Mouse (Mus musculus) heart, embryonic 13.5 days (tissue): ENCODE data around the gene Rpgr. TPM values are rescaled to one million over a fixed set of nuclear protein-coding genes. Genes with fewer than 3 reads are reported as not detected.

ENCODE experiments used
- ATAC-seq: fragments of 200-750 bp; cut with Nextera tagmentation; 2 replicates; pipeline ENCODE4 v1.8.0; 2017; ENCODE audit warnings: moderate TSS enrichment; ENCODE audit not compliant: insufficient number of reproducible peaks, low FRiP score, low TSS enrichment; ENCODE audit errors: extremely low read depth
- H3K27ac ChIP-seq: fragments of 300-500 bp; sonication (generic); replicated peaks from 2 replicates; pipeline ENCODE4 v1.5.1; 2015; ENCODE audit warnings: moderate library complexity, mild to moderate bottlenecking, inconsistent platforms
- H3K27me3 ChIP-seq: fragments of 300-500 bp; sonication (generic); replicated peaks from 2 replicates; pipeline ENCODE4 v1.6.1; 2015; ENCODE audit warnings: mild to moderate bottlenecking, inconsistent platforms
- H3K36me3 ChIP-seq: fragments of 300-500 bp; sonication (generic); 2 replicates; pipeline ENCODE4 v1.6.1; 2015; ENCODE audit warnings: mild to moderate bottlenecking, inconsistent platforms
- H3K4me1 ChIP-seq: fragments of 300-500 bp; sonication (generic); 2 replicates; pipeline ENCODE4 v1.6.1; 2015; ENCODE audit warnings: inconsistent platforms
- H3K4me2 ChIP-seq: fragments of 300-500 bp; sonication (generic); 2 replicates; pipeline ENCODE4 v1.6.1; 2015; ENCODE audit warnings: inconsistent platforms, mild to moderate bottlenecking, moderate library complexity
- H3K4me3 ChIP-seq: fragments of 300-500 bp; sonication (generic); 2 replicates; pipeline ENCODE4 v1.5.1; 2015; ENCODE audit warnings: moderate library complexity, mild to moderate bottlenecking, inconsistent platforms
- H3K9ac ChIP-seq: fragments of 300-500 bp; sonication (generic); 2 replicates; pipeline ENCODE4 v1.6.1; 2015; ENCODE audit warnings: inconsistent platforms, mild to moderate bottlenecking, moderate library complexity
- H3K9me3 ChIP-seq: fragments of 300-500 bp; sonication (generic); 2 replicates; pipeline ENCODE4 v1.6.1; 2016; ENCODE audit warnings: inconsistent platforms
- WGBS: fragments of 180-500 bp; shearing (Covaris S2); methylation state at CpG from one replicate; pipeline ENCODE4 v1.1.7; 2015; ENCODE audit warnings: mixed read lengths; 5-methylcytosine and 5-hydroxymethylcytosine counted together
- polyA plus RNA-seq: library from polyadenylated mRNA; unstranded; fragments of >200 nt; fragmentation: Nextera tagmentation; extraction: Ambion mirVana; gene quantifications from 2 replicates; pipeline ENCODE4 v1.2.1, GENCODE M21; 2015

Rpgr gene
- polyA plus RNA-seq, 1 experiment from 2014 or later: 8.8 TPM

GRCm38 (mm10) chrX:10201289-10201688 lies 15.4 kb downstream of the Rpgr start:
- no peak overlapping the region for H3K4me2 ChIP-seq
- no peaks in the 10 kb centered on the region for H3K27me3 ChIP-seq
- no peak for ATAC-seq
- 13% methylated on average over 2 of the region's 2 CpGs for WGBS
- H3K4me3 ChIP-seq: no peak overlapping the region
- no peak overlapping the region for H3K27ac ChIP-seq
- no peaks in the 10 kb centered on the region for H3K9me3 ChIP-seq
- peaks cover 9% of the 10 kb centered on the region; the same call in 1 of the 2 replicates for H3K36me3 ChIP-seq
- H3K9ac ChIP-seq: no peak overlapping the region
- no peaks in the 10 kb centered on the region for H3K4me1 ChIP-seq

DNA sequence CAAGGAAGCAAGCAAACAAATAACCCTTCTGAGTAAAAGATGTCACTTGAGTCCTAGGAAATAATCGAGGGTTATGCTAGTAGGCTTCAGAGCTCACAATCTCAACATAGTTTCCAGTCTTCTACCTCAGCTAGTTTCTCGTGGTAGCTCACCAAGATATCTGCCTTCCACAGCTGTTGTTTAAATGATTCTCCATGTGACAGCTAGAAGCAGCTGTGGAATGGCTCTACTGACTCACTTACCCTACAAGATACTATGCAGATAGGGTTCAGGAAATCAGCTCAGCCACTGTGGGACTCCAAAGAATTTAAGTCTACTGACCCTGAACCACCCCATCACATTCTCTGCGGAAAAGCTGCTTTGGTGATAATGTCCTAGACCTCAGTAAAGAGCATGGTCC lies 64.3 kb downstream of the Rpgr start:
- no peaks in the 10 kb centered on the region for H3K9me3 ChIP-seq
- 57% methylated on average over 3 of the region's 3 CpGs for WGBS
- no peaks in the 10 kb centered on the region for H3K27me3 ChIP-seq
- H3K4me1 ChIP-seq: no peaks in the 10 kb centered on the region
- H3K4me2 ChIP-seq: no peak overlapping the region
- ATAC-seq: no peak
- no peak overlapping the region for H3K27ac ChIP-seq
- H3K36me3 ChIP-seq: no peaks in the 10 kb centered on the region
- no peak overlapping the region for H3K4me3 ChIP-seq
- H3K9ac ChIP-seq: no peak overlapping the region

DNA sequence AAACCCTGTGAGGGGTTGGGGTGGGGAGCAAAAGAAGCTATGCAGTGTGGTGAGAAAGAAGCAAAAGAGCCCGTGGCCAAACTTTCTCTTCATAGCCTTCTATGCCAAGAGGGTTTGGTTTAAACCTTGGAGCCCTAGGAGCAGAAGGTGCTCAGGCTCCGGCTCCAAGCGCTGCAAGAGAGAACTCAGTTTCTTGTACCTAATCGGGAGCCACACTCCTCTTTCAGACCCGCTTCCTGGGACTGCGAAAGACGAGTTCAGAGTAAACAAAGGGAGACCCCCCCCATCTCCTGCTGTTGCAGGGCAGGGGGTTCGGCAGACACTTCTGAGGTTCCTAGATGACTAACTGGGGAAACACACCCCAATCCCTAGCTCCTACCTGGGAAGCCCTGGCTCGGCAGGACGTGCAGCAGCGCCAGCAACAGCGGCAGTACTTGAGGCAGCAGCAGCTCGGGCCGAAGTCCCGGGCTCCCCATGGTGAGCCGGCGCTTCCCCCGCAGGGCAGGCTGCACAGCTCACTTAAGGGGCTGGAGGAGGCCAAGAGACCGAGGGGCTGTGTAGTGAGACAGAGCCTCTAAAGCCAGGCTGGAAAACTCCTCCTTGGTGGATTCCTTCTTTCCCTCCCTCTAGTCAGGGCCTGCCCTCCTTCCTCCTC lies 99.5 kb downstream of the Rpgr start, which contains the start of gene Srpx:
Gene Srpx (minus strand): TSS at position 645 of the 655 bp plus-strand sequence.
- WGBS: 9% methylated on average over 19 of the region's 19 CpGs
- no peak; the same call in 1 of the 2 replicates for ATAC-seq
- peak within 1 kb of the TSS; percentile 67 for H3K9ac ChIP-seq
- H3K9me3 ChIP-seq: no peaks in the 10 kb centered on the region
- H3K4me2 ChIP-seq: peak within 1 kb of the TSS; percentile 73
- no peaks in the 10 kb centered on the region for H3K4me1 ChIP-seq
- peaks cover 15% of the 10 kb centered on the region for H3K27me3 ChIP-seq
- H3K36me3 ChIP-seq: no peaks in the 10 kb centered on the region
- no peak within 1 kb of the TSS for H3K27ac ChIP-seq
- peak within 1 kb of the TSS; percentile 49 for H3K4me3 ChIP-seq

GRCm38 (mm10) chrX:10115780-10116179 lies 100.9 kb downstream of the Rpgr start:
- Histone ChIP-seq H3K27me3 (peaks cover 15% of the 10 kb centered on the region), H3K4me3 (no peak overlapping the region), H3K9ac (no peak overlapping the region), H3K4me1 (no peaks in the 10 kb centered on the region), H3K9me3 (no peaks in the 10 kb centered on the region), H3K36me3 (no peaks in the 10 kb centered on the region), H3K4me2 (no peak overlapping the region), H3K27ac (no peak overlapping the region)
- 55% methylated on average over 3 of the region's 3 CpGs for WGBS
- no peak for ATAC-seq

DNA sequence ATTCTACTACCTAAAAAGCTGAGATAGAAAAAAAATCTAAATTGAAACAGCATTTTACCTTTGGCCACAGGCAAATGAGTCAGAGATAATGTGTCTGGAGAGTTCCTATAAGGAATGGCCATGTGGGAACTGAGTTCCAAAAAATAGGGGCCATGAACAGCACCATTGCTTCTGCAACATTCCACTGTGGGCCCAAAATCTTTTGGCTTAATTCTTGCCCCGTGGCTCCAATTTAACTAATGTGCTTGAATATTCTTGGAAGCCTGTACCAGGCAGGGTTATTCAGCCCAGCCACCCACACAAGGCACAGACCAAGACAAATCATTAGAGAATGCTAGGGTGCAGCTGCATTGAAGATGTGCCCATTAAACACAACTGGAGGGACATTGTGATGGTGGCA lies 106.0 kb downstream of the Rpgr start:
- Histone ChIP-seq H3K27ac (no peak overlapping the region), H3K9me3 (no peaks in the 10 kb centered on the region), H3K4me3 (no peak overlapping the region), H3K4me1 (no peaks in the 10 kb centered on the region), H3K27me3 (0 out of 2 replicates have a peak, but pooled peaks cover 8% of the 10 kb centered on the region), H3K4me2 (no peak overlapping the region), H3K9ac (no peak overlapping the region), H3K36me3 (no peaks in the 10 kb centered on the region)
- 57% methylated on average over 1 of the region's 1 CpGs for WGBS
- ATAC-seq: no peak

GRCm38 (mm10) chrX:10108558-10108957 lies 108.2 kb downstream of the Rpgr start:
- ATAC-seq: no peak
- H3K4me2 ChIP-seq: no peak overlapping the region
- H3K27ac ChIP-seq: no peak overlapping the region
- H3K36me3 ChIP-seq: no peaks in the 10 kb centered on the region
- WGBS: 54% methylated on average over 4 of the region's 4 CpGs
- no peak overlapping the region for H3K4me3 ChIP-seq
- H3K9ac ChIP-seq: no peak overlapping the region
- H3K4me1 ChIP-seq: no peaks in the 10 kb centered on the region
- no peaks in the 10 kb centered on the region for H3K27me3 ChIP-seq
- no peaks in the 10 kb centered on the region for H3K9me3 ChIP-seq

- Histone ChIP-seq H3K27me3 (no peaks in the 10 kb centered on the region), H3K9ac (no peak overlapping the region), H3K36me3 (no peaks in the 10 kb centered on the region), H3K4me1 (no peaks in the 10 kb centered on the region), H3K4me3 (no peak overlapping the region), H3K9me3 (no peaks in the 10 kb centered on the region), H3K4me2 (no peak overlapping the region), H3K27ac (no peak overlapping the region)
- ATAC-seq: no peak
- 53% methylated on average over 5 of the region's 5 CpGs for WGBS
Measured at GRCm38 (mm10) chrX:10105475-10105874, 111.2 kb downstream of the Rpgr start.

DNA sequence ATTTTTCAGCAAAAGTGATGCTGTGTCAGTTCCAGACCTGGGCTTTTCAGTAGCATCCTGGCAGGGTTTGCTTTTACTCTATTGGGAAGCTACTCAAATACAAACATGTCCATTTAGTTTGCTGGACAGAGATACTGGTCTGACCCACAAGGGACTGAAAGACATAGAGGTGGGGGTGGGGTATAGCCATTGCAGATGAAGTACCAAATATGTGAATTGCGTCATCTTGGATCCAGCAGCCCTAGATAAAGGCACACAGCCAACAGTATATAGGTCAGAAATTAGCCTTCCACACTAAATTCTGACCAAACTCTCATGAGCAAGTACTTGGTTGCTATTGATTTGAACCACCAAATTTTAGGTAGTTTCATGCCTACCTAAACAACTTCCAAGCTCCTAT lies 114.0 kb downstream of the Rpgr start:
- WGBS: 57% methylated on average over 1 of the region's 1 CpGs
- Histone ChIP-seq H3K9ac (no peak overlapping the region), H3K4me3 (no peak overlapping the region), H3K36me3 (no peaks in the 10 kb centered on the region), H3K27ac (no peak overlapping the region), H3K27me3 (no peaks in the 10 kb centered on the region), H3K4me1 (no peaks in the 10 kb centered on the region), H3K4me2 (no peak overlapping the region), H3K9me3 (no peaks in the 10 kb centered on the region)
- ATAC-seq: no peak

DNA sequence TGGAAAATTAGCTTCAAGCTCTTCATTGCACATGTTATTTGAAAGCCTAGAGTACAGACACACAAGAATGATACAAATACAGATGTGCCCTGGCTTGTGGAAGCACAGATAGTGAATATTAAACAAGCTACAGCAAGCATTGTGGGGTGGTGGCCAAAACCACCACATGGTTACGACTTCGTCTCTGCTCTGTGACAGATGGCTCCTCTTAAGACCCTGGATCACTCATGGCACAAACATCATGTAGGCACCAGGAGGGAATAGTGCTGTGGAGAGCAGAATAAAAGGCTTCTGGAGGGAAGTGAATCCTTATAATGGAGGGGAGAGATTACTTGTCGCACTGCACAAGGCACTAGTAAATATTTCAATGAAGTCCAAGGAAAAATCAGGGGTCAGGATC lies 120.9 kb downstream of the Rpgr start:
- Histone ChIP-seq H3K36me3 (no peaks in the 10 kb centered on the region), H3K27ac (no peak overlapping the region), H3K4me2 (no peak overlapping the region), H3K9me3 (no peaks in the 10 kb centered on the region), H3K4me1 (no peaks in the 10 kb centered on the region), H3K9ac (no peak overlapping the region), H3K27me3 (no peaks in the 10 kb centered on the region), H3K4me3 (no peak overlapping the region)
- no peak for ATAC-seq
- 66% methylated on average over 3 of the region's 3 CpGs for WGBS

DNA sequence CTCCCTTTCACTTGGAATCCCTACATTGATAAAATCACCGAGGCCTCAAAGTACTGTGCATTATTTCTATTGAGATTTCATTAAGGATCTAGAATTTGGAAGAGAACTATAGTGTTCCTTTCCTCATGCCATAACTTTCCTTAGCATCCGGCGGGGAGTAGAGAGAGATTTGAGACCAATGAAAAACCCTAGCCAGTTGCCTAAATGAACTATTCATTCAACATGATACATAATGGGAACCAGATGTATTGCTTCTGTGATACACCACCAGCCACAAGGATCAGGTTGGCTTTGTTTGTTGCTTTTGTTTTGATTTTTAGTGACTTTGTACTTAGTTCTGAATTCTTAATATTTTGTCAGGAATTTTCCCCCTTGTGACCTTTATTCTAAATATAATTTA lies 136.3 kb downstream of the Rpgr start:
- no peak overlapping the region for H3K27ac ChIP-seq
- H3K36me3 ChIP-seq: no peaks in the 10 kb centered on the region
- H3K4me2 ChIP-seq: no peak overlapping the region
- WGBS: 71% methylated on average over 3 of the region's 3 CpGs
- H3K9ac ChIP-seq: no peak overlapping the region
- H3K27me3 ChIP-seq: no peaks in the 10 kb centered on the region
- no peaks in the 10 kb centered on the region for H3K4me1 ChIP-seq
- no peak for ATAC-seq
- no peak overlapping the region for H3K4me3 ChIP-seq
- H3K9me3 ChIP-seq: no peaks in the 10 kb centered on the region

- 76% methylated on average over 1 of the region's 1 CpGs for WGBS
- Histone ChIP-seq H3K4me1 (no peaks in the 10 kb centered on the region), H3K27ac (no peak overlapping the region), H3K9ac (no peak overlapping the region), H3K9me3 (no peaks in the 10 kb centered on the region), H3K4me3 (no peak overlapping the region), H3K4me2 (no peak overlapping the region), H3K36me3 (no peaks in the 10 kb centered on the region), H3K27me3 (no peaks in the 10 kb centered on the region)
- ATAC-seq: no peak
Measured at GRCm38 (mm10) chrX:10079981-10080380, 136.7 kb downstream of the Rpgr start.

- H3K4me1 ChIP-seq: no peaks in the 10 kb centered on the region
- 64% methylated on average over 3 of the region's 3 CpGs for WGBS
- ATAC-seq: no peak
Measured at GRCm38 (mm10) chrX:10073966-10074365, 142.8 kb downstream of the Rpgr start.

More at GRCm38 (mm10) chrX:10073966-10074365, 142.8 kb downstream of the Rpgr start:
- H3K36me3 ChIP-seq: no peaks in the 10 kb centered on the region
- no peak overlapping the region for H3K27ac ChIP-seq
- no peak overlapping the region for H3K4me2 ChIP-seq
- H3K9me3 ChIP-seq: no peaks in the 10 kb centered on the region
- no peak overlapping the region for H3K9ac ChIP-seq
- H3K27me3 ChIP-seq: no peaks in the 10 kb centered on the region
- H3K4me3 ChIP-seq: no peak overlapping the region
